Mouse (Mus musculus): ENCODE data around the gene Slc4a3.

Gene Slc4a3

DNA sequence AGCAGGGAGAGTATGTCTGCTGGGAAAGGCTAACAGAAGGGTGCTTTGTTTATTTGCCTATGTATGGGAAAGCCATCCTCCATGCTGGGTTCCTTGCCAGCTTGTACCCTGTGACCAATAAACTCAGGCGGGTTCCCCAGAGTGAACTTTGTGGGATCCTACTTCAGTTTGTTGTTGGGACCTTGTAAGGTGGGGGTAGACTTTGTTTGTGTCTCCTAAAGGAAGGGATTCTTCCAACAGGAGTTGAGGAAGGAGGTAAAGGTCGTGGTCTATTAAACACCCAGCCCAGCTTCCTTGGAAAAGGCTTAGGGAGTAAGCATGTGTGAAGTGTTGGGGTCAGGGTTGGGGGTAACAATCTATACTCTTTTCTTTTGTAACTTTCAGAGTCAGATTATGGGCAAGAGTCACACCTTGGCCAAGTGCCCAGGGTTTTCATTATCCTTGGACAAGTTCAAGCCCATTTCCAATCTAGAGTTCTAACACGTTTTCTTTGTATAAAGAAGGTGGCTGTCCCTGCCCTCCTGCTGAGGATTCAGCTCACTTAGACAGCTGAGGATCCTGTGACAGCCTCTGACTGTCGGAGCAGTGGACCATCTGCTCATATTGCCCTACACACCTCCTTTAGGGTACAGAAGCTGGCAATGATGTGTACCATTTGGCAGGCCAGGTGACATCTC lies 15.3 kb downstream of the Slc4a3 start:
- no peak for DNase-seq

DNA sequence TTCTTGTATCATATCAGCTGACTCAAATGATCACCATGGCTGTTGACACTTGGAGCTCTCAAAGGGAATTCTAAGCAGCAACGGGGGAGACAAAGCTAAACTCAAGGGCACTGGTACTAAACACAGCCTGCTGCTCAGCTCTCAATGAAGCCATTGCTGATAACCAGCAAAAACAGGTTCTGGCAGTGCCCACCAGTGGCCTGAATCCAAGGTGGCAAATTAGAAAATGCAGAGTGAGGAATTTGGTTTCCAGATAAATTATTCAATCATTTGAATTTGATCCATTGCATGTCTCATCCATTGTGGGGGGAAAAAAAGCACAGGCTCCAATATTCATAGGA lies 15.8 kb downstream of the Slc4a3 start:
- DNase-seq: no peak

DNA sequence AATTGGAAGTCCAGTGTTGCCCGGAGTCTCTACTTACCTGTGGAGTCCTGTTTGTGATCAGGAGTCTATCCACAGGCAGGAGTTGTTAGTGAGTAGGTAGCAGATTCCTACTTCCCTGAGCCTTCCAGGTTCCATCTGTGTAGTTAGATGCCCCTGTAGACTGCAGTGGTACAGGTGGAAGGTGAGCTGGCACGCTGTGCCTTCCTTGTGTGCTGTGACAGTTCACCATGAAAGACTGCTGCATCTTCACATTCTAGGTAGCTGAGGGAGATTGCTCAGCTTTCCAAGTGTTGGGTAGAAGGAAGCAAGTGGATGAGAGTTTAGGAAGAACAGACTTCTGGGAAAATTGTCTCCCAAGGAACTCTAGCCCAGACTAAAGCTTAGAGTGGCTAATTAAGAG lies 18.0 kb downstream of the Slc4a3 start:
- DNase-seq: no peak

DNA sequence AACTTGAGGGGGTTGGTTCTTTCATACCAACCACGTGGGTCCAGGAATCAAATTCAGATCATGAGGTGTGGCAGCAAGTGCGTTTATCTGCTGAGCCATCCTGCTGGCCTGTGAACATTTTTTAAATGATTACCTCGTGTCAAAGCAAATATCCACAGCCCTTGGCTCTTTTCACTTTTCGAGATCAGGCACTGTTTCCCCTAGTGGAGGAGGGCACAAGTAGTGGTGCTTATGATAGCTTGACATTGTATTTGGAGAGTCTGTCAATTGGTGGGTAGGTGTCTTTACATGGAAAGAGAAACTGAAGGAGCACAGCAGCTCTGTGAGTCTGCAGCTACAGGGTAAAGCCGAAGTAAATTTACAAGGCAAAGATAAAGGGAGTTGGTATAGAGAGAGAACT lies 18.9 kb downstream of the Slc4a3 start:
- no peak for DNase-seq

DNA sequence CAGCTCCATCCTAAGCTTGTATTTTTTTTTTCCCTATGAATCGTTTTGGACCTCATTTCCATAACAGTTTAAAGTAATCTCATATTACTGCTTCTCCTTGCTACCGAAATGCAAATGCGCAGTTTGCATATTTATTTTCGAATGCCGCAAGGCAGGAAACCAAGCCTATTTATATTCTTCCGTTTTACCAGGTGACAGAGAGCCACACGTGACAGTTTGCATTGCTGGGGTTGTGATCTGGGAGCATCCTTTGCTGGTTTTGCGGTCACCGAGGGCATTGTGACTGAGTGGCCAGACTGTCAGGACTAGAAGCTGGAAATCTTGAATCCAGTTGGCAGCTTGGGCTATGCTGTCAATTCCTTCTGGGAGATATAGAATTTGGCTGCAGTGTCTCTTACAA lies 19.6 kb downstream of the Slc4a3 start:
- DNase-seq: no peak

DNA sequence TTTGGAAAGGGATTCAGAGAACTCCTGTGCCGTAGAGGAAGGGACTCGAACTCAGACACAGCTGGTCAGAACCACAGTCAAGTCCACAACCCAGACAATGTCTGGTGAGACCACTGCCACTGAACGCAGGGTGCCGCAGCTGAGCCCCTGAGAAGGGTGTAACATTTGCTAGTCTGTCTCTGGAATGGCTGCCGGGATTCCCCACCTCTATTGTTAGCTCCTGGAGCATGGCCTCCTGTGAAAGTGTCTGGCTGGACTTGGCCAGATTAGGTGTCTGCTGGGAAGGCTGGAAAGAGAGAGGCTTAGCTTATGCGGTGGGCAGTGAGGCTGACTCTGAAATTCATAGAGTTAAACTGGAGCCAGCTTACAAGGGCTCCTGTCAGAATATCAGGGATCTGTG lies 24.3 kb downstream of the Slc4a3 start:
- no peak for DNase-seq

DNA sequence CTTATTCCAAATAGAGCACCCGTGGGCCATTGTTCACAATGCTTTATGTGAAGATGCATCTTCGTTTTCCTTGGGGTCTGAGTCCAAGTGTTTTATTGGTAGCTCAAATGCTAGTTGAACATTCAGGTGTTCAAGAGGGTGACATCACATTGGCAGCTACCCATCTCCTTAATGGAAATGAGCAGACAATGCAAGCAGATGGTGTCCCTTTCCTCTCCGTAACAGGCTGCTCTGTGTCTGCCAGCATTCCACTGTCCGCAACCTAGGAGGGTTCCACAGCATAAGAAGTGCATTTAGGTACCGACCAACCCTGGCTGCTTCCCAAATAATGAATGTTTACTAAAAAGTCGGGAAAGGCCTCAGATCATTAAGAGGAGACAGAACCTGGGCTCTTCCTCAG lies 26.7 kb downstream of the Slc4a3 start:
- DNase-seq: no peak

DNA sequence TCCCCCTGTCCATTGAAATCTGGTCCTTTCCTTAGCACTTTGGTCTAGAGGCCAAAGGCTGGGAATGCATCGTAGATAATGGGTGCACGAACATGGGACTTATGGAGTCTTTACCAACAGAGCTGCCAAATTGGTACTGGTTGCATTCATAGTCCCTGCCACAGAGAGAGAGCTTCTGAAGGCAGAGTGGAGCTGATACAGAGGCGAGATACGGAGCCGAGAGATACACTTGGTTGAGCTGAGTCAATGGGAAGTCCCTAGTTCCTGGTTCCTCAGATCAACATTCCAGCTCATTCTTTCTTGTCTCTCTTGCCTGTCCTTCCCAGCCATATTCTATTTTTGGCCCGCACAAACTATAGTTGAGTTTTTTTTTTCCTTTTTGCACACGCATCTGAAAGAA lies 27.6 kb downstream of the Slc4a3 start:
- DNase-seq: no peak

DNA sequence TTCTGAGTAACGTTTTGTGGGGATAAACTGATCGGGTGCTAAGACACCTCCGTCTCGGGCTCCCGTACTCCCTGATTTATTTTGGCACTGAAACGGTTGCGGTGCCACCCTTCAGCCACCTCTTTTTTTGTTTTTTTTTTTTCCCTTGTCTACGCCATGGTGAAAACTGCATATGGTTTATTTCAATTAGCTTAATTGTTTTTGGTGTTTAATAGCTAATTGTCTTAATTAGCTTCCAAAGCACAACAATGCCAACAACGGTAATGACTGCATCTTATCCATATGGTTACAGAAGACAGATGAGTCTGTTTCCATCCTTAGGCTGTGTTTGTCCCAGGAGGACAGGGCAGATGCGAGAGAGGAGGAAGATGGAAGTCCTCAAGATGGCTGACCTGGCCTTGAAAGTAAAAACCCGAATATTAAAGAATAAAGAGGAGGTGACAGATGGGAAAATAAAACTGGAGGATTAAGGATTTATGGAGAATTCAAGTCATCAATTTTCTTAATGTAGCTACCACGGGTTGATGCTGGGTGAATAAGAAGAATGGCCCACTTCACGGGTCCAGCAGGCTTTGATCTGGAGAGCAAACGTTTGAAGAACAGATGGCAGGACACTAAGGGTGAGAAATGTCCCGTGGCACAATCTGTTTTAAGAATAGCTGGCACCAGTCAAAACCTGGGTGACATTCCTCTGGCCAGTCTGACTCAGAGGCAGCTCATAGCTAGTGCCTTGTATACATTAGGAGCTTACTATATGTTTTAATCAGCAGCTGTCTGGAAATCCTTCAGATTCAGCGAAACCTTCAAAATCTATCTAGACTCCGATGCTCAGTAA lies 28.6 kb downstream of the Slc4a3 start:
- DNase-seq: no peak

DNA sequence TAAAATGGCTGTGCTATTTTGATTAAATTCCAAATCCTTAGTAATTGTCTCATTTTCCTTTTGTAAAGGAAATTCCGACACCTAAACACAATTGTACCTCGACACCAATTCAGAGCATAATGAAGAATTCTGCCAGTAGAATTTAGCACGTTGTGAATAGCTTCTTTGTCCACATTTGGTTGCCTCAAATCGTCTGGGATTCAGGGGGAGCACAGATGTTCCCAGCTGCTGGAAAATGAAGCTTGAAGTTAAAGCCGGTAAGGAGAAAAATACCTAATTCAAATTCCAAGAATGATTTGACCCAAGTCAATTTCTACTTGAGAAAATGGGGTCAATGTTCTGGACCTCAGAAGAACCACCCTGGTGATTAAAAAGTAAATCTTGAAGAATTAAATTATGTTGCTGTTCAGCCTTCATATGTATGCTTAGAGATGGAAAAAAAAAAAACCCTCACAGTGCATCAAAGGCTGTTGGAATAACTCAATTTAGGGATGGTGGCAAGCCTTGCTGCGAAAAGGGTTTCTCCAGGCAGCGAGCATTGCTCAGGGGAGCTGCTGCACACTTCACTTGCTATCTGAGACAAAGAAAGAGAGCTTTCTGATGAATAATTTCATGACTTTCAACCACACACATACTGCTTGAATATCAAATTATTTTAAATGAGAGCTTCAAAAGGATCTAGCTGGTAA lies 36.0 kb downstream of the Slc4a3 start:
- no peak for DNase-seq

DNA sequence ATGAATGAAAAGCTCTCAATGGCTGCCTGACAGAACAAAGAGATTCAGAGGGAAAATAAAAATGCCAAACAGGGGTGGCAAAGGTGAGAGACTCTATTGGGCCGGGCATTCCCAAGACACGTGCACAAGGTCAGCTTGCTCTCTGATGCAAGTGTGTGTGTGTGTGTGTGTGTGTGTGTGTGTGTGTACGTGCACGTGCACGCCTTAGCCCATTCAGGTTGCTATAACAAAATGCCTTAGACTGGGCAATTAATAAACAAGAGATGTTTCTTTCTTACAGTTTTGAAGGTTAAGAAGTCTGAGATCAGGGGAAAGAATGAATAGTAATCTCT lies 36.5 kb downstream of the Slc4a3 start:
- DNase-seq: no peak

DNA sequence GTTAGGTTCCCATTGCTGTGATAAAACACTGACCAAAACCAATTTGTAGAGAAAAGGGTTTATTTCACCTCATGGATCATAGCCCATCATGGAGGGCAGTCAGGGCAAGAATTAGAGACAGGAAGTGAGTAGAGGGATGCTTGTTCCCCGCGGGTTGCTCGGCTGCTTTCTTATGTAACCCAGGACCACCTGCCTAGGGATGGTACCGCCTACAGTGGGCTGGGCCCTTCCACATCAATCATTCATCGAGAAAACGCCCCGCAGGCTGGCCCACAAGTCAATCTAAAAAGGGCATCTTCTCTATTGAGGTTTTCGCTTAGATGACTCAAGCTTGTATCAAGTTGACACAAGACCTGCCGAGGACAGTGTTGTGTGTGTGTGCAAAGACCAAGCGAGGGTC lies 37.0 kb downstream of the Slc4a3 start:
- no peak for DNase-seq

DNA sequence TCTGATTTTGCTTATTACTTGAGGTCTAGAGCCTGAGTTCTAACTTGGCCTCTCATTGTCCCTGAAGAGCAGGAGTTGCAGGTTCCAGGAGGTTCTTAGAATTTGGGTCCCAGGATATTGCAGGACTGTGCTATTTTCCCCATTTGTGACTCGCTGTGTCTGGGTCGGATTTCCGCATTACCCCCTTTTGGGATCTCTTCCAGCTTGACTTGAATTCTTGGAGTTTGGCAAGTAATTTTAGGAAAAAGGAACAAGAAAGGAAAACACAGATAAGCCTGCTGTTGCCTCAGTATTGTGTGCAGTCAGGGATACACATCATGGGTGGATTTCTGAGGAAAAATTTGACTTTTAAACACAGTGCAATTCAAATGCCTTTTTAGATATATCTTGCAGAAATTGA lies 40.7 kb downstream of the Slc4a3 start:
- DNase-seq: no peak

DNA sequence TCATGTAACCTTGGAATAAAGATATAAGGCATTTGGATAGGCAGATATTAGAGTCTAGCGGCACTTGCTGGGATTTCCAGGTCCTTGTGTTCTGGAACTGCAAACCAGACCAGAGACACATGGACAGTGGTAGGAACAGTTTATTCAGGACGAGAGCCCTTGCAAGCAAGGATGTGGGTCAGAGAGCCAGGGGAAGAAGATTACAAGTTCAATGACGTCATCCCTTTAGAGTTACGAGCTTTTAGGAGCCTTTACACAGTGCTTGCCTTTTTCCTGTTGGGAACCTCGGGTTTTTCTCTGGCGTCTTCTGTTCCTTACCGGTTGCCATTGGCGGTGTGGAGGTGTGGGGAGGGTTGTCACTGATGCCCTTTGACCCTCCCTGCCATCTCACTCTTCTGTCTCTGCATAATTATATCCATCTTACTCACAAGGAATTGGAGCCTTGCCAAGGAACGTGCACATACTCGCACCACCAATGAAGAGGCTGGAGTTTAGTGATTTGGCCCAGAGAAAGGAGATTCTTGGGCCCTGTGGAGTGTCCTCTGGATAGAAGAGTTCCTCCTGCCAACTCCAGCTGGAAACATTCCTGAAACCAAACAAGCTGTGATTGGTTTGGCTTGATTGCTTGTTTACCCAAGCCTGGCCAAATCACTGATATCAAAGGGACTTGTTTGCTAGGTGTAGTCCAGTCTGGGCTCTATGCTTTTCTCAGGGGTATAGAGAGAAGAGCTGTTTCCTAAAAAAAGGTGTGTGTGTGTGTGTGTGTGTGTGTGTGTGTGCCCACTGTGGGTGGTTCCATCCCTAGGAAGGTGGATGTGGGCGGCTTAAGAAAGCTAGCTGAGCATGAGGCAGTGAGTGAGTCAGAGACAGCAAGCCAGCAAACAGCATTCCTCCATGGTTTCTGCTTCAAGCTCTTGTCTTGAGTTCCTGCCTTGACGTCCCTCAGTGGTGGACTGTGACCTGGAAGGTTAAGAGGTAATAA lies 42.0 kb downstream of the Slc4a3 start:
- DNase-seq: no peak

DNA sequence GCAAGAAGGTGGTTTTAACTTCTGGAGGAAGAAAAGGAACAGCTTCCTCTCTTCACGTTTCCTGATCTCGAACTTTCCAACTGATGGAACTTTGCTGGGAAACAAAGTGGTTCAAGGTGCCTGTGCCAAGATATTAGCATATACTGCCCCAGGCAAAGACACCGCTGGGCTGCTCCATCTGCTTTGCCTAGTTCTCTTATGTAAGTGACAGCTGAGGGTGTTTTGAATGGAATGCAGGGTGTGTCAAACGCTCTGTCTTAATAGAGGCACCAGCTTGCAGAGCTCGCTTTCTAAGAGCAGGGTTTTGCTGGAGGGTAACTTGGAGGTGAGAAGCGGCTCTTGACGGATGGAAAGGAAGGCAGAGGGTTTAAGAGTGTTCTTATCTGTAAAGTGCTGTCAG lies 42.8 kb downstream of the Slc4a3 start:
- no peak for DNase-seq

DNA sequence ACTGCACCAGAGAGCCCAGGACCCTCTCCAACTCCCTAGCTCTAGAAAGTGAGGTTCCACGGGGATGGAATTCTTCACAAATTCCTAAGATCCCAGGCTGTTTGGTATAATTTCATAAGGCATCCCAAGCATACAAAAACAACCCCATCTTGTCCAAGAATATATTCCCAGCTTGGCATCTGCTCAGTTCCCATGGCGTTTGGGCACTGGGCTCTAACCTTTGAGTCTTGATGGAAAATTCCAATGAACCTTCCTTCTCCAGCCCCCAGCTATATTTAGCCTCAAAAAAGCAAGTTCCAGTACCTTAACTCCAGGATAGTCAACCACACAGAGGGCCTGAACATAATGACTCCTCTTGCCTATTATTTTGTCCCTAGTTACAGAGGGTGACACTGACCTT lies 43.9 kb downstream of the Slc4a3 start:
- no peak for DNase-seq

DNA sequence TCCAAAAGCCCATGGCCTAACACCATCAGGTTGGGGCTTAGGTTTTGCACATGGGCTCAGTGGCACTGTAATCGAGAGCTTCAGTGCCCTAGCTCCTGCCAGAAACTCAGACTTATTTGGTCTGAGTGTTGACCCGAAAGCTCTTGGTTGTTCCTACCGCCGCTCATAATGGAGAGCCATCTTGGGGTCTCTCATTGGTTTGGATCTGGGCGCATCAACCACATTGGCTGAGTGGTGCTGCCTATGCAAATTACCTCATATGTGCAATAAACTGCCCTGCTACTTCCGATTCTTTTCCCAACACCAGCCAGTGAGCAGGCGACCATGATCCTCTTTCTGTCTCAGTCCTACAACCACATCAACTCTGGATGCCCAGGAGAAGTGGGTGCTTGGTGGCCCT lies 47.9 kb downstream of the Slc4a3 start:
- DNase-seq: no peak

DNA sequence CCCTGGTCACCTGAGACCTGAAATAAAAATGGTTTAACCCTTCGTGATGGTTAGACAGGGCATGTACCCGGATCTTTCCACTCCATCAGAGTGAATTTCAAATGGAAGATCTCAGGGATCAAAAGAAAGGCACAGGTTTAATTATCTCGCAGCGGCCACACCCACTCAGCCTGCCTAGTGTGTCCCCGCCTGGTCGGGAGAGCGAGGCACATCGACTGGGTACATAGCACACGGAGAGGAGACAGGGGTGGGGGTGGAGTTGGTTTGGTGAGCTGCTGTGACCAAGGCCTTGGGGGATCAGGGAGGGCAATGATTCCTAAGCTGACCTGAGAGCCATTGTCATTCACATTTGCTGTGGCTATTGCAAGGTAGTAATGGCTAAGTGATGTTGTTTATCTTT lies 48.8 kb downstream of the Slc4a3 start:
- no peak for DNase-seq

DNA sequence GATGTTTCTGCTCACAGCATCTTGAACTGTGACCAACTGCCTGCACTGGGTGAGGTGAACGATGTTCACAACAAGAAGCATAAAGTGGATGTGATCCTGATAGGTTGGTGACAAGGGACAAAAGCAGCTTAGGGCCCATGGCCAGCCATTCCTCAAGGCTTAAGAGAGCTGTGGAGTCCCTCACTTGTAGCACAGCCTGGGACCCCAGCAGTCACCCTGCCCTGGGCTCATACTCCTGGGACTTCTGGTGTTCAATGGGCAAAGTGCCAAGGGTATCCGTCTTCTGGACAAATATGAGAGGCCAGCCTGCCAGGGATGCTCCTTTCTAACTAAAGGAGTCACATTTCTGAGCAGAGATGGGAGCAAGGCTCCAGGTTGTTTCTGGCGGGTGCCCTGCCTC lies 49.9 kb downstream of the Slc4a3 start:
- DNase-seq: no peak

DNA sequence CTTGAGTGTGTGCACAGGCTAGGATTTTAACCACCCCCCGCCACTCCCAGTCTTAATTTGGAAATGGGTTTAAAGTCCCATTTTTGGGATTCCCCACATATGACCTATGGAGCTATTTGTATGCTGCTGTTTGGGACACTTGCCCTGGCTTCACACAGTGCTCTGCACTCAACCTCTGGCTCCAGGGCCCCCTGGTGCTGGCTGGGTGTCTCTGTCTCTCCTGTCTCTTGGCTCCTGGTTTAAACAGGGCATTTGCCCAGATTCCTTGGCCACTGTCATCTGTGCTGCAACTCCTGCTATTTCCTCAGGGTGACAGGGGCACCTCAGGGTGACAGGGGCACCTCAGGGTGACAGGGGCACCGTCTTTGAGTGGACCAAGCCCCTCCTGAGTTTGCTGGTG lies 50.8 kb downstream of the Slc4a3 start:
- DNase-seq: no peak

DNA sequence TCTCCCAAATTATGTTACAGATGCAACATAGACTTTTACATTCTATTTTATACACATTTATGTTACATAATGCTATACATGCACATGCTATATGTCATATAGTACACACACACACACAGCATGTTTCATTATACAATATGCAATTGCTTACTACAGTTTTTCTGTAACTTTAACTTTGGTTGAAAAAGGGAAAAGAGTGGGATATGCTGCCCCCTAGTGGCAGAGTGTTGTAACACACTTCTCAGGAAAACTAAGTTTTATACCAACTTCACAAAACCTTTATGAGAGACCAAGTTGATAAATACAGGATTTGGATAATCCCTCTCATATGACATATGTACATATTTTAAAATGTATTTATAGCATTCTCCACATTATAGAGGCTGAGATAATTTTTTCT lies 51.6 kb downstream of the Slc4a3 start:
- DNase-seq: peak; percentile 61 to 62

DNA sequence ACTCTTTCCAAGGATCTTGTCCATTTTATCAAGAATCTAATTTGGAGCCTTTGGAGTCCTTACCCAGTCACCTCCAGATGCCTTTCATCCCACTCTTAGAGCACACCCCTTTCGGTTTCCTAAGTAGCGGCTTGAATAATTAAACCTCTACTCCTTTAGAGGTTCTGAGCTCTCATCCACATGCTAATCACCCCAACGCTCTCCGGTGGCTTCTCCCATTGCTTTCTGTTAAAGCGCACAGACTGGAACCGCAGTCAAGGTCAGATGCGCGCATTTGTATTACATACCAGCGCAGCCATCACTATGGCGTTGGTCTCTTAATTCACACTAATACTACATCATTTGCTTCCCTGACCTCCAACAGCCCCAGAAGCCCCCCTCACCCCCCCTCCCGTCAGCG lies 55.7 kb downstream of the Slc4a3 start:
- peak in 1 of 2 experiments; percentile 19 for DNase-seq

DNA sequence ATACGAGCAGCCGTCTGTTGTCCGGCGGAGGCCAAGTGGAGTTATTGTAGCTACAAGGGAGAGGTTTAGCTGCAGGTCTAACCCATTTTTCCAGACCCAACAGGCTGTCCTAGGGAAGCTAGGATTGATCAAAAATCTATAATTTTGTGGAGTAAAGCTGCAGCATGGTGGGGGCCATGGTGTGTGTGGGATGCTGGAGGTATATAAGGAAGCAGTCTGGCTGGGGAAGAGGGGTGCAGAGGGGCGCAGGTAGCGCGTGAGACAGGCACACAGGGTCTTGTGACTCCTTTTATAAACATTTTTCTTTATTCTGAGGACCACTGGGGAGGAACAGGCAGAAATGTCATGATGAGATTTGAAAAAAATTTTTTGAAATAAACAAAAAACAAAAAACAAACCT lies 57.5 kb downstream of the Slc4a3 start:
- no peak for DNase-seq
